Mouse (Mus musculus) limb, embryonic 10.5 days (tissue): ENCODE results near the gene Gm21094. TPM values are rescaled to one million over a fixed set of nuclear protein-coding genes. Genes with fewer than 3 reads are reported as not detected.
"Not testable (repeated sequence)": the region's sequence is repeated elsewhere in the genome, so short reads cannot be mapped to it uniquely, and the experiment has no call there.

Experiments
- DNase-seq: peaks from one replicate; pipeline ENCODE4 v3.0.0-alpha.2; 2017; ENCODE audit warnings: low spot score
- H3K27ac ChIP-seq: fragments of 300-500 bp; sonication (generic); 2 replicates; pipeline ENCODE4 v1.5.1; 2016; ENCODE audit warnings: mild to moderate bottlenecking
- H3K27me3 ChIP-seq: fragments of 300-500 bp; sonication (generic); 2 replicates; pipeline ENCODE4 v1.6.1; 2016; ENCODE audit warnings: low read depth, mild to moderate bottlenecking; ENCODE audit not compliant: poor library complexity, severe bottlenecking
- H3K36me3 ChIP-seq: fragments of 300-500 bp; sonication (generic); 2 replicates; pipeline ENCODE4 v1.6.1; 2016; ENCODE audit warnings: mild to moderate bottlenecking, moderate library complexity
- H3K4me1 ChIP-seq: fragments of 300-500 bp; sonication (generic); 2 replicates; pipeline ENCODE4 v1.6.1; 2016
- H3K4me3 ChIP-seq: fragments of 300-500 bp; sonication (generic); 2 replicates; pipeline ENCODE4 v1.5.1; 2016; ENCODE audit warnings: mild to moderate bottlenecking, moderate library complexity
- H3K9me3 ChIP-seq: fragments of 300-500 bp; sonication (generic); replicated peaks from 2 replicates; pipeline ENCODE4 v1.6.1; 2016; ENCODE audit warnings: mild to moderate bottlenecking
- WGBS: fragments of 180-500 bp; shearing (Covaris S2); methylation state at CpG from one replicate; pipeline ENCODE4 v1.1.7; 2016; 5-methylcytosine and 5-hydroxymethylcytosine counted together
- polyA plus RNA-seq: library from polyadenylated mRNA; unstranded; fragments of >200 nt; fragmentation: Nextera tagmentation; extraction: Ambion mirVana; gene quantifications from 2 replicates; pipeline ENCODE4 v1.2.1, GENCODE M21; 2016

The Gm21094 gene
- polyA plus RNA-seq, result not detected in 2 replicates

DNA sequence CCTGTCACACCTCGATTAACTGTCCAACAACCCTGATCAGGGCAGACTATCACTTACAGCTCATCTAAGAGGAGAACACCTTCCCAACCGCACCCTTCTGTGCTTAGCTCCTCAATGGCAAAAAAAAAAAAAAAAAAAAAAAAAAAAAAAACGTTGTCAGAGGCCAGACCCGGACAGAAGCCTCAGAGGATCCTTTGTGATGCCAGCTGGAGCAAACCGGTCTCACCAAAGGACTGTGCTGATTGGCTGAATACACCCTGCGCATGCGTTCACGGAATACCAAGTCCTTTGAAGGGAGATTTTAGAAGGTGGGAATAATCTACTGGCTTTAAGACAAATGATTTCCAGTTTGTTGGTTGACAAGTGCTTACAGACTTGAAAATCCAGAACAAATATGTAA is at the start of gene Gm21094:
Gene Gm21094 (minus strand): TSS at position 101 of the 400 bp plus-strand sequence.
- H3K27me3 ChIP-seq, result not testable (repeated sequence)

More for the DNA sequence above, at the start of gene Gm21094:
- not testable (repeated sequence) for H3K27ac ChIP-seq, H3K9me3 ChIP-seq, DNase-seq, H3K4me3 ChIP-seq, H3K4me1 ChIP-seq, H3K36me3 ChIP-seq
- no CpG with 5 or more reads among the region's 8 CpGs for WGBS
